Mouse (Mus musculus) layer of hippocampus, adult 9-10 months (tissue): ENCODE measurements around the gene Zfp335.
A peak's percentile ranks its signal among the peaks of the same experiment; 100 is the strongest.
"Not testable (repeated sequence)": the region's sequence is repeated elsewhere in the genome, so short reads cannot be mapped to it uniquely, and the experiment has no call there.

Source experiments
- DNase-seq: peaks from one replicate; pipeline ENCODE4 v3.0.0; 2022; ENCODE audit warnings: low spot score

Gene Zfp335

DNA sequence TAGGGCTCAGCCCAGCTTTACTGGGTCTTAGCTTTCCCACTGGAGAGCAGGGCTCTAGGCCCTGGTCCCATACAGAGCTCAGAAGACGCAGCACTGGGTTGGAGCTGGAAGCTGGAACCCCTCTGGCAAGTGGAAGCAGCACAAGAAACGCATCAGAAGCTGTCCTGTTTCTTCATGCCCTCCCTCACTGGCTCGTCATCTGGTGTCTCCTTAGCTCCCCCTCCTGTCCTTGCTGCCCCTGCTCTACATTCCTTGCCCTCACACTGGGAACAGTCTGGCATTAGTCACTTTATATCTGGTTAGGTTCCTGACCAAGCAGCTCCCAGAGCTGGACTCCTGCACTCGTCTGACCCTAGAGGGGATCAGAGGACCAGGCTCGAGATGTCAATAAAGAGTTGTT lies 17.5 kb downstream of the Zfp335 start:
- no peak for DNase-seq

GRCm38 (mm10) chr2:164892696-164893216 lies 18.8 kb downstream of the Zfp335 start:
- no peak for DNase-seq

GRCm38 (mm10) chr2:164891908-164892695 lies 19.5 kb downstream of the Zfp335 start:
- DNase-seq: no peak

DNA sequence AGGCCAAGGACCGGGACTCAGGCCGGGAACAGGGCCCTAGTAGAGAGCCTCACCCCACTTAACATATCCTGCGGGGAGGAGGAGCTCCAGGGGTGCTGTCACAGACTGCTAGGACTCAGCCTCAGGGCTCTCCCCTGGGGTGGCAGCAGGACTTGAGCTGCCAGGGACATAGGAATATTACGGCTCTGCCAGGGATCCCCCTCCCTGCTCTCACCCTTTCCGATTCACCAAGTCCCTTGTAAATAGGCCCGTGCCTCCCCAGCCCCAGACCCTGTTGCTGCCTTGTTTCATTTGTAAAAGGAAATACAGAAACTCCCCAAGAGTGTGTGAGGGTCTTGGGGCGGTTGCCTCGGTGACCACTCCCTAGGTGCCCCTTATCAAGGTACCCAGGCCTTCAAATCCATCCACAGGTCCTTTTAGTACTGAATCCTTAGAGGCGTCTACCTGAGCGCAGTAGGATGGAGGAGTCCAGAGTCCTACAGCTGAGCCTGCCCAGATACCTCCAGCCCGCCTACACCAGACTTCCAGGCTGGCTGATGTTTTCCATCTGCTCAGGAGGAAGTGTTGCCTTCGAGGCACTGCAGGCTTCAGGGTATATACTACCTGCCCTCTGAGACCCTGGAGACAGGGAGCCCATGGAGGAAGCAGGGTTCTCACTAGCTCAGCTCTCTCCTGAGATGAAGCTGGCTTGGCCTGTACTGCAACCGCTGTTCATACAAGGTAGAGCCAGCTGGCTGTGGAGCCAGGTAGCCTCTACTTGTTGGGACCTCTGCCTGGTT lies 20.3 kb downstream of the Zfp335 start:
- DNase-seq: no peak

- no peak for DNase-seq
Measured at GRCm38 (mm10) chr2:164890411-164891049, 21.0 kb downstream of the Zfp335 start.

DNA sequence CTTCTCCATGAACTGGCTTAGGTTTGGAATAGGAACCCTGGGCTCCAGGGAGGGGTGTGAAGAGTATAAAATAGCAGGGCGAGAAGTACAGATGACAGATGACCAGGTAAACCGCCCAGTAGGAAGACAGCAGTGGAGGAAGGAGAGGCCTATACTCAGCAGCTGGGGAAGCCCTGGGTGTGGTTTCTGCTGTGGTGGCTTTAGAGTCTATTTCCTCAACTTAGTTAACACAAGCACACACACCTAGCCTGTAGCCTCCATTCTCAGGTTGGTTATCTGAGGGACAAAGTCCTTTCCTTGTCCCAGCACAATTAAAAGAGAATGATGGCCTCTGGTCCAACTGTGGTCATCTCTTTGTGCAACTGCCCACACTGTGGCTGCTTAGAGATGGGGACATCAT lies 21.6 kb downstream of the Zfp335 start:
- no peak for DNase-seq

GRCm38 (mm10) chr2:164888996-164889395 lies 22.6 kb downstream of the Zfp335 start:
- no peak for DNase-seq

GRCm38 (mm10) chr2:164886617-164887016 lies 24.9 kb downstream of the Zfp335 start:
- DNase-seq: no peak

DNA sequence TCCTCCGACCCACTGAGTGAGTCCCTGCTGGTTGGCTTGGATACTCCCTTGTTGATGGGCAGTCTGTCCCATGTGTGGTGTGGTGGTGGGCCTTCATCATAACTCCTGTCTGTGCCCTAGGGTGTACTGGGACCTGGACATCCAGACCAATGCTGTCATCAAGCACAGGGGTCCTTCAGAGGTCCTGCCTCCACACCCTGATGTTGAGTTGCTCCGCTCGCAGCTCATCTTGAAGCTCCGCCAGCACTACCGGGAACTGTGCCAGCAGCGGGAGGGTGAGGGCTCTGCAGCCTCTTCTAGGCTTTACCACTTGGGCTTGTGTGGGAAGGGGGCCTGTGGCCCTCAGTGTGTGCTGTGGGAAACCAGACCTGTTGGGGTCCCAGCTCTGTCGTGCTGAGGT lies 25.8 kb downstream of the Zfp335 start:
- DNase-seq: no peak

DNA sequence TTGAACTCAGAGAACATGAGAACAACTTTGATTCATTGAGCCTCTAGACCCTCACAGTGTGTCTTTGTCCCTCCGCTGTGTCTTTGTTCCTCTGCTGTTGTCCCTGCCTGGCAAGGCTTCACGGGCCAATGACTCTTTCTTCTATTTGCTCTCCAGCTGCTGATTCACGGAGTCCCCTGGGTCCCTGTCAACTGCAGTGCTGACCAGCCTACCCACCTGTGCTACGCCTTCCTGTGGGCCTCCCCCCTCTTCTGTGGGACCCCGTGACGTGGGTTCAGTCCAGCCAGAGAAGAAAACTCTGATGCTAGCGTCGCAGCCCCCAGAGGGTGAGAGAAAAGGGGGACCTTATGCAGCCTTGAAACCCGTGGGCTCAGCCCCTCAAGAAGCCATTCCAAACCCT lies 28.9 kb downstream of the Zfp335 start:
- DNase-seq: no peak

DNA sequence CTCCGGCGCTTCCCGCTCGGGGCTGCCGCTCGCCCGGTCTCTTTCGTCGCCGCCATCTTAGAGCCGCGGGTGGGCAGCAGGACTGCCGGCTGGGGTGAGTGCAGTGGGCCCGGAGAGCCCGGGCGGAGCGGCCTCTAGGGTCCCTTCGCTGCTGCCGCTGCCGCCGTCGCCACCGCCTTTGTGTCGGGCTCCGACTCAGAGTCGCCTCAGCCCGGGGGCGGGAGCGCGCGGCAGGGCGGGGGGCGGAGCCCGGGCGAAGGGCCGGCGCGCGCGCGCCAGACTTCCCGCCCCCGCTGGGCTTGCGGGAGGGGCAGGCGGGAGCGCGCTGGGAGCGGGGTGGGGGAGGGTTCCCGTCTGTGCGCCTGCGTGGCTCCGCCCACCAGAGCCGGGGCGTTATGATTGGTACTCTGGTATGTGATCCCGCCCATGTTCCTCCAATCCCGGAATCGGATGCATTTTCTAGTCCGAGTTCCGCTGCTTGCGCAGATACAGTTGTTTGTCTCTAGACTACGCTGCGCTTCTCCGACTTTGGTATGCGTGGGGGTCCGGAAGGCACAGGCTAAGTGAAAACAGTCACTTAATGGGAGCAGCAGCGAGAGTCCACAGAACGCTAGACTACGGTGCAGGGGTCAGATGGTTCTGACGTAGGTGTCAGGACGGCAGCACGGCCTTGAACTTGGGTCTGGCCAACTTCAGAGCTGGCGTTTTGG lies 31.8 kb downstream of the Zfp335 start:
- DNase-seq: peak; percentile 88

- peak; percentile 77 for DNase-seq
Measured at GRCm38 (mm10) chr2:164879228-164879567, 32.4 kb downstream of the Zfp335 start, which contains the start of gene Pcif1. Gene Pcif1, plus strand, starts transcription at chr2:164879304.

- no peak for DNase-seq
Measured at GRCm38 (mm10) chr2:164878509-164879227, 32.9 kb downstream of the Zfp335 start.

DNA sequence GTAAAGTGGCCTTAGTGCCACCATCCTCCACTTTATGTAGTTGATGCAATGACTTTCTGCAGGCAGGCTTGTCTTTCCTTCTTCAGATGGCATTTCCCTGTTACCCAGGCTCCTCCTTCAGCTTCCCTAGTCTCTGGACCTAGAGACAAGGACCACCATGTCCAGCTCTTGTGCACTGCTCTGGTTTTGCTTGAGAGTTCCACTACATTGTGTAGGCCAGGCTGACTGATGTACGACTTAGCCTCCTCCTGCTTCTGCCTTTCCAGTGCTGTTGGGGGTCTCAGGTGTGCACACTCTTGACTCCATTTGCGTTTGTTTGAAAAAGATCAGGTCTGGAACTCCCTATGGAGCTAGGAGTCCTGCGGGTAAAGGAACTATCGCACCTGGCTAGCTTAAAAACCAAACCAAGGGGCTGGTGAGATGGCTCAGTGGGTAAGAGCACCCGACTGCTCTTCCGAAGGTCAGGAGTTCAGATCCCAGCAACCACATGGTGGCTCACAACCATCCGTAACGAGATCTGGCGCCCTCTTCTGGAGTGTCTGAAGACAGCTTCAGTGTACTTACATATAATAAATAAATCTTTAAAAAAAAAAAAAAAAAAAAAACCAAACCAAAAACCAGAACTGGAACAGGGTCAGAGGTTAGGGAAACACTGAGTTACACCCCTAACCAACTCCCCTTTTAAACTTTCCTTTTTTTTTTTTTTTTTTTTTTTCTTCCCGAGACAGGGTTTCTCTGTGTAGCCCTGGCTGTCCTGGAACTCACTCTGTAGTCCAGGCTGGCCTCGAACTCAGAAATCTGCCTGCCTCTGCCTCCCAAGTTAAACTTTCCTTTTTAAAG lies 34.0 kb downstream of the Zfp335 start:
- not testable (repeated sequence) for DNase-seq

GRCm38 (mm10) chr2:164875648-164876047 lies 35.9 kb downstream of the Zfp335 start:
- not testable (repeated sequence) for DNase-seq

DNA sequence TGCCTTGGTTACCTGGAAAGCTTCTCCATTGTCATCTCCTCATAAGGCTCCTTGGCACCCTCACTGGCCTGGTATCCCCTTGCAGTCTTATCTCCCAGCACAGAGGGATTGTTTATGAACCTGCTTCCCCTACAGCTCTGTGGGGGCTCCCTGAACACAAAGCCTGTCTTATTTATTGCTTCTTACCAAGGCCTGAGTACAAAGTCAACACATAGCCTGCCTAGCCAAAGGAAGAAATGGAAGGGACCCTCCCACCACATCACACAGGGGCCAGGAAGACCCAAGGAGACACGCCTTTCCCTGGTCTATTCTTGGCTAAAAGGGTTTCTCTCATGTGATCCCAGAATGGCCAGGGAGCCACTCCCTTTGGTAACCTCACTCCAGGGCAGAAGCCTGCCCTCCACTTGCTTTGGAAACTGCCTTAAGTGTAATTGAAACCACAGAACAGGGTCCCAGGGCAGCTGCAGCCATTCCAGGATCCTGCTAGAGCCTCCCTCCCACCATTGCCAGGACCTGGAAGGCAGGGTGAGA lies 37.3 kb downstream of the Zfp335 start:
- no peak for DNase-seq

- DNase-seq: no peak
Measured at GRCm38 (mm10) chr2:164873621-164874020, 37.9 kb downstream of the Zfp335 start.

DNA sequence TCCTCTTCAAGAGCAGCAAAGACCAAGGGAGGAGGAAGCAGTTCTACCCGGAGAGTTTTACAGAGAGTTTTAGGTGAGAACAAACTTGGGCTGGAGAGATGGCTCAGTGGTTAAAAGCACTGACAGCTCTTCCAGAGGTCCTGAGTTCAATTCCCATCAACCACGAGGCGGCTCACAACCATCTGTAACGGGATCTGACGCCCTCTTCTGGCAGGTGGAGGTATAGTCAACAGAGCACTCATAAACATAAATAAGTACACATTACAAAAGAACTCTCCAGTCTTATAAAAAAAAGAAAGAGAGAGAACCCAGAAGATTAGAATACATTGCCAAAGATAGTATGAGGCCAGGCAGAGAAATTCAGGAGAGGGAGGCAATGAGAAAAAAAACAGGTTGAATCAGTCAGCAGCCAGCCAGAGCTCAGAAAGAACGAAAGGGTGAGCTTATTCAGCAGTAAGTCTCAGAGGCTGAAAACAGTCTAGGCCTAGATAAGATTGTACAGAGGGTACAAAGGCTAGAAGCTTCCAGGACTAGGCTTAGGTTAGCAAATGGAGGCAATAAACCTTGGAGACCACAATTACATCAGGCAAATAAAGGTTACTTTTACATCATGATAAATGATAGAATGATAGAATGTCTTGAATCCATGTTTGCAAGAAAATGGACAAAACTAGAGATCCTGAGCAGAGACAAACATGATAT lies 39.8 kb downstream of the Zfp335 start:
- DNase-seq: no peak

DNA sequence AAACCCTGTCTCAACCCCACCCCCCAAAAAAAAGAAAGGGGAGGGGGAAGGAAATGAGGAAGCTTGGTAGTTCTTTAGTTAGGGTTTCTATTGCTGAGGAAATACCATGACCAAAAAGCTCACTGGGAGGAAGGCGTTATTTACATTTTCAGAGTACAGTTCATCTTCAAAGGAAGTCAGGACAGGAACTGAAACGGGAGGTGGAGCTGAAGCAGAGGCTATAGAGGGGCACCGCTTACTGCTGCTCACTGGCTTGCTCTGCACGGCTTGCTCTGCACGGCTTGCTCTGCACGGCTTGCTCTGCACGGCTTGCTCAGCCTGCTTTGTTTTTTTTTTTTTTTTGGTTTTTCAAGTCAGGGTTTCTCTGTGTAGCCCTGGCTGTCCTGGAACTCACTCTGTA lies 43.1 kb downstream of the Zfp335 start:
- DNase-seq: no peak

DNA sequence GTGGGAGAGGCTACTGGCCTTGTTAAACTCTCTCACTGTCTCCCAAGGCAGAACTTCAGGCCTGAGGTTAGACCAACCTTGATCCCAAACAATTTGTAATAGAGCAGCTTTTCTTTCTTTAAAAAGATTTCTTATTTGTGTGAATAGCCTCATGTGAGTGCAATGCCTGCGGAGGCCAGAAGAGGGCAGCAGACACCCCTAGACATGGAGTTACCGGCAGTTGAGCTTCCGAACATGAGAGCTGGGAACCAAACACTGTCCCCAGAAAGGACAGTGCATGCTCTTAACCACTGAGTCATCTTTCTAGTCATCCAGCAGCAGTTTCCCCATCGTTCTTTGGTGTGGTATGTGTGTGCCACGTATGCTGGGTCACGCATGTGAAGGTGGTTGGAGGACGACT lies 44.0 kb downstream of the Zfp335 start:
- no peak for DNase-seq
